Mouse (Mus musculus): ENCODE measurements at regions not wholly inside any gene's neighbourhood (a gene's known extent, or its start where the extent isn't known, plus 50 kb on each side); places are given as distances from the start of the nearest gene placed in this dataset.

- Histone ChIP-seq H3K4me1 (replicated peaks) (peaks cover 40% of the 10 kb centered on the region), H3K27ac (no peak overlapping the region), H3K36me3 (no peaks in the 10 kb centered on the region), H3K9ac (replicated peaks) (no peak overlapping the region), H3K9me3 (no peaks in the 10 kb centered on the region), H3K4me3 (replicated peaks) (no peak overlapping the region), H3K27me3 (no peaks in the 10 kb centered on the region), H3K4me2 (no peak overlapping the region)
- ATAC-seq (ENCODE audit: insufficient number of reproducible peaks, insufficient read depth, low FRiP score, low TSS enrichment, low read depth): no peak
- WGBS: 22% methylated on average over 7 of the region's 7 CpGs
Measured at GRCm38 (mm10) chr2:178686167-178686601, 255.9 kb downstream of the Cdh26 start.

- ATAC-seq (ENCODE audit: insufficient number of reproducible peaks, insufficient read depth, low FRiP score, low TSS enrichment, low read depth): no peak
- WGBS: 74% methylated on average over 6 of the region's 6 CpGs
- Histone ChIP-seq H3K27me3 (no peaks in the 10 kb centered on the region; the same call in 1 of the 2 replicates), H3K36me3 (no peaks in the 10 kb centered on the region), H3K4me3 (replicated peaks) (no peak overlapping the region), H3K4me1 (replicated peaks) (peaks cover 47% of the 10 kb centered on the region), H3K9ac (replicated peaks) (no peak overlapping the region), H3K9me3 (no peaks in the 10 kb centered on the region), H3K27ac (no peak overlapping the region), H3K4me2 (no peak overlapping the region)
Measured at GRCm38 (mm10) chr2:178688586-178688985, 258.3 kb downstream of the Cdh26 start.

DNA sequence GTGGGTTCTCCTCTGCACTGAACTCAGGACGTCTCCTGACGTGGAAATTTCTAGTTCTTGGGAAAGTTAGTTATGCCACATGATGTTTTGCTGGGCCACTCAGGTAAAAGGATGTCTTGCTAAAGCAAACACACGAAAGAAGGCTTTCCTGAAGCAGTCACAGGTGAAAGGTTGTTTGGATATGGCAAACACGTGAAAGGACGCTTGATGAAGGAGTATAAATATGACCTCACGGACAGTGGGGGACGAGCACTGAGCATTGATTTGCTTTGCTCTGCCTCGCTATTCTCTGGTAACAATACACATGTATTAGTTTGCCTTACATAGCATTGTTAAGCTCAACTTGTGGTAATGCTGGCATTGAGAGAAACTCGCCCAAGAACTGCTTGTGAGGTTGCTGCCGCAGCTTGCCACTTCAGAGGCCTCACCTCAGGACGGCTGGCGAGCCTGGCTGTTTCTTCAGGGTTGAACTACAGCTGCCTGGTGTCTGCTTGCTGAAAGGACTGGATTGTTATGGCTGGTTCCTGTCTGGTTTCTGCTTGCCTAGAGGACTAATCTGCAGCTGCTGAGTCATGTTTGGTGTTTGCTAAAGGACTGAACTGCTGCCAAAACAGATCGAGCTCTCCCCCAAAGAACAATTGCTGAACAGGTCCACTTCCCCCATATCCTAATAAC lies 261.0 kb downstream of the Cdh26 start:
- Histone ChIP-seq H3K27ac (peak overlapping the region; percentile 56; the same call in 1 of the 2 replicates), H3K4me2 (no peak overlapping the region), H3K4me1 (replicated peaks) (peaks cover 23% of the 10 kb centered on the region), H3K4me3 (replicated peaks) (no peak overlapping the region), H3K36me3 (no peaks in the 10 kb centered on the region), H3K27me3 (no peaks in the 10 kb centered on the region; the same call in 1 of the 2 replicates), H3K9me3 (no peaks in the 10 kb centered on the region), H3K9ac (replicated peaks) (no peak overlapping the region)
- WGBS: 72% methylated on average over 13 of the region's 13 CpGs
- ATAC-seq (ENCODE audit: insufficient number of reproducible peaks, insufficient read depth, low FRiP score, low TSS enrichment, low read depth): 0 out of 2 replicates have a peak, but pooled peaks have one; percentile 64

GRCm38 (mm10) chr2:178691865-178692228 lies 261.5 kb downstream of the Cdh26 start:
- Histone ChIP-seq H3K36me3 (no peaks in the 10 kb centered on the region), H3K27me3 (no peaks in the 10 kb centered on the region; the same call in 1 of the 2 replicates), H3K9me3 (no peaks in the 10 kb centered on the region), H3K4me1 (replicated peaks) (peaks cover 19% of the 10 kb centered on the region), H3K27ac (0 out of 2 replicates have a peak overlapping the region, but pooled peaks have one; percentile 56), H3K9ac (replicated peaks) (no peak overlapping the region), H3K4me2 (no peak overlapping the region), H3K4me3 (replicated peaks) (no peak overlapping the region)
- no peak for ATAC-seq (ENCODE audit: insufficient number of reproducible peaks, insufficient read depth, low FRiP score, low TSS enrichment, low read depth)
- 75% methylated on average over 4 of the region's 4 CpGs for WGBS

DNA sequence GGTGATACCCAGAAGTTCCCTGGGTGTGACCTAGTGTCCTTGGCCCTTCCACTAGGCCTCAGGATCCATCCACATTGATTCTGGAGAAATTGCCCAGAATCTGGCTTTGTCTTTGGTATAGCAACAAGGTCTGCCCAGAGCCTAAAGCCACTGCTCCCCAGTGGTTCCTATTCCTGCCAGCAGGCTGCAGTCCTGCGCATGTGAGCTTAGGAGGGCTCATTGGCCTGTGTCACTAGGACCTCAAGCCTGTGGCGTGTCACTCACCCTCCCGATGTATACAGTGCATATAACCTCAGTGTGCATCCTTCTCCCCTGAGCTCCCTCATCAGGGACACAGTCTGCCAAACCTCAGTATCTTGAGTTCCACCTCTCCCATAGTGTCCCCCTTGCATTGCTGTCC lies 261.9 kb downstream of the Cdh26 start:
- no peak overlapping the region for H3K4me3 ChIP-seq (replicated peaks)
- H3K27me3 ChIP-seq: no peaks in the 10 kb centered on the region; the same call in 1 of the 2 replicates
- no peaks in the 10 kb centered on the region for H3K36me3 ChIP-seq
- H3K9me3 ChIP-seq: no peaks in the 10 kb centered on the region
- no peak overlapping the region for H3K4me2 ChIP-seq
- WGBS: 79% methylated on average over 3 of the region's 3 CpGs
- no peak overlapping the region for H3K9ac ChIP-seq (replicated peaks)
- H3K27ac ChIP-seq: 0 out of 2 replicates have a peak overlapping the region, but pooled peaks have one; percentile 56
- ATAC-seq (ENCODE audit: insufficient number of reproducible peaks, insufficient read depth, low FRiP score, low TSS enrichment, low read depth): no peak
- peaks cover 16% of the 10 kb centered on the region for H3K4me1 ChIP-seq (replicated peaks)

DNA sequence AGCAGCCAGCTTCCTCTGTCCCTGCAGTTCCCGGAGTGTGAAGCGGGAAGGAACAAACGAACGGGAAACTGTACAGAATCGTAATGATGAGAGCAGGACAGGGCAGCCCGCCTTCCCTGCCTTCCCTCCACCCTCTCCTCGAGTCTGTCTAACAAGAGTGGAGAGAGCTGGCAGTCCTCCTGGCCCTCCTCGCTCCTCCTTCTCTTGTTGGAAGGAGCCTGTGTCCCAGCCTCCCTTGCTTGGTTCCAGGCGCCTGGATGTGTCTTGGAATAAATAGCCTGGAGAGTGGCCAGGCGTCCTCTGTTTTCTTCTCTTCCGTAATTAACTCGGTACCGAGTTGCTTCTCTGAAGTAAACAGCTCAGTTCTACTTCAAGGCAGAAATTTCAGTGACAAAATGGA lies 268.3 kb downstream of the Cdh26 start:
- Histone ChIP-seq H3K4me1 (replicated peaks) (no peaks in the 10 kb centered on the region), H3K36me3 (no peaks in the 10 kb centered on the region), H3K4me3 (replicated peaks) (no peak overlapping the region), H3K27me3 (no peaks in the 10 kb centered on the region; the same call in 1 of the 2 replicates), H3K9ac (replicated peaks) (no peak overlapping the region), H3K4me2 (no peak overlapping the region), H3K27ac (no peak overlapping the region), H3K9me3 (no peaks in the 10 kb centered on the region)
- 62% methylated on average over 13 of the region's 13 CpGs for WGBS
- ATAC-seq (ENCODE audit: insufficient number of reproducible peaks, insufficient read depth, low FRiP score, low TSS enrichment, low read depth): no peak

DNA sequence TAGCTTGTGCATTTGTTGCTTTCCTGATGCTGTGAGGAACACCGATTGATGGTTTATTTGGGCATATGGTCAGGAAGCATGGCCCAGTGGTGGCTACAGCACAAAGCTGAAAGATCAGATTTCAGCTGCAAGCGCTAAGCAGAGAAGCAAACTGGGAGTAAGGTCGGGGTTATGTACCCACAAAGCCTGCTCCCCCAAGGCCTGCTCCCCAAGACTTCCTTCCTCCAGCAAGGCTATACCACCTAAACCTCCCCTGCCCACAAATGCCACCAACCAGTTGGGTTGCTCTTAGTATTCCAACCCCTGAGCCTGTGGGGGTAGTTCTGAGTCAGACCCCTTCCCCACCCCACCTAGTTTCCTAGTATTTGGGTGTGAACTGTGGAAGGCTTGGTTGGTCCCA lies 270.5 kb downstream of the Cdh26 start:
- Histone ChIP-seq H3K27ac (no peak overlapping the region), H3K4me2 (no peak overlapping the region), H3K9ac (replicated peaks) (no peak overlapping the region), H3K9me3 (no peaks in the 10 kb centered on the region), H3K36me3 (no peaks in the 10 kb centered on the region), H3K4me1 (replicated peaks) (no peaks in the 10 kb centered on the region), H3K4me3 (replicated peaks) (no peak overlapping the region), H3K27me3 (no peaks in the 10 kb centered on the region)
- WGBS: 44% methylated on average over 3 of the region's 3 CpGs
- ATAC-seq (ENCODE audit: insufficient number of reproducible peaks, insufficient read depth, low FRiP score, low TSS enrichment, low read depth): no peak

- no peaks in the 10 kb centered on the region for H3K27me3 ChIP-seq
- H3K9ac ChIP-seq (replicated peaks): no peak overlapping the region
- no peak overlapping the region for H3K4me3 ChIP-seq (replicated peaks)
- H3K9me3 ChIP-seq: no peaks in the 10 kb centered on the region
- no peak overlapping the region for H3K27ac ChIP-seq
- 77% methylated on average over 3 of the region's 3 CpGs for WGBS
- H3K36me3 ChIP-seq: no peaks in the 10 kb centered on the region
- ATAC-seq (ENCODE audit: insufficient number of reproducible peaks, insufficient read depth, low FRiP score, low TSS enrichment, low read depth): no peak
- no peak overlapping the region for H3K4me2 ChIP-seq
- no peaks in the 10 kb centered on the region for H3K4me1 ChIP-seq (replicated peaks)
Measured at GRCm38 (mm10) chr2:178704510-178704909, 274.2 kb downstream of the Cdh26 start.

DNA sequence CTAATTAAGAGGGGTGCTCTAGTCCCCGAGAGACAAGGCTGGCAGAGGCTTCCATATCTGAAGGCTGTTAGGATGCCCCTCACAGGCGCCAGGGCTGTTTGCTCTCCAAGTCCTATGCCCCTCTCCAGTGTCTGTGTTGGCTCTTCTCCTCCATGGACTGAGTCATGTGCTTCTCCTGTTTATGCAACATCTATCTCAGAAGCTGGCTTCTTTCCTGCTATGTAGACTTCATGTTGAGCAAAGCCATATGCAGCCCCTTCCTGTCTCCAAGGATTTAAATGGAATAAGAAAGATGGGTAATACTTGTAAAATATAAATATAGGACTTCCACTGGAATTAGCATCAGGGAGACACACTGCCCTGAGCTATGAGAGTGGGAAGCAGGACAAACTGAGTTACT lies 278.3 kb downstream of the Cdh26 start:
- WGBS: 86% methylated on average over 2 of the region's 2 CpGs
- ATAC-seq (ENCODE audit: insufficient number of reproducible peaks, insufficient read depth, low FRiP score, low TSS enrichment, low read depth): no peak

GRCm38 (mm10) chr2:178709192-178709881 lies 279.0 kb downstream of the Cdh26 start:
- no peak for ATAC-seq (ENCODE audit: insufficient number of reproducible peaks, insufficient read depth, low FRiP score, low TSS enrichment, low read depth)

More for the DNA sequence above, 278.3 kb downstream of the Cdh26 start:
- Histone ChIP-seq H3K27ac (no peak overlapping the region), H3K4me1 (replicated peaks) (0 out of 2 replicates have a peak, but pooled peaks cover 9% of the 10 kb centered on the region), H3K4me2 (no peak overlapping the region), H3K27me3 (no peaks in the 10 kb centered on the region), H3K36me3 (no peaks in the 10 kb centered on the region), H3K9ac (replicated peaks) (no peak overlapping the region), H3K9me3 (no peaks in the 10 kb centered on the region), H3K4me3 (replicated peaks) (no peak overlapping the region)

GRCm38 (mm10) chr2:178710001-178710400 lies 279.7 kb downstream of the Cdh26 start:
- WGBS: 87% methylated on average over 3 of the region's 3 CpGs
- H3K4me2 ChIP-seq: no peak overlapping the region
- H3K4me3 ChIP-seq (replicated peaks): no peak overlapping the region
- no peaks in the 10 kb centered on the region for H3K36me3 ChIP-seq
- H3K9me3 ChIP-seq: no peaks in the 10 kb centered on the region
- no peak overlapping the region for H3K9ac ChIP-seq (replicated peaks)
- no peak overlapping the region for H3K27ac ChIP-seq
- 0 out of 2 replicates have a peak, but pooled peaks cover 9% of the 10 kb centered on the region for H3K4me1 ChIP-seq (replicated peaks)
- ATAC-seq (ENCODE audit: insufficient number of reproducible peaks, insufficient read depth, low FRiP score, low TSS enrichment, low read depth): no peak
- no peaks in the 10 kb centered on the region for H3K27me3 ChIP-seq

More at GRCm38 (mm10) chr2:178709192-178709881, 279.0 kb downstream of the Cdh26 start:
- no peaks in the 10 kb centered on the region for H3K27me3 ChIP-seq
- H3K36me3 ChIP-seq: no peaks in the 10 kb centered on the region
- 68% methylated on average over 5 of the region's 5 CpGs for WGBS
- H3K4me1 ChIP-seq (replicated peaks): 0 out of 2 replicates have a peak, but pooled peaks cover 9% of the 10 kb centered on the region
- no peak overlapping the region for H3K9ac ChIP-seq (replicated peaks)
- H3K4me2 ChIP-seq: no peak overlapping the region
- H3K9me3 ChIP-seq: no peaks in the 10 kb centered on the region
- H3K27ac ChIP-seq: no peak overlapping the region
- no peak overlapping the region for H3K4me3 ChIP-seq (replicated peaks)

Measured in limb, embryonic 12.5 days (tissue).